ENCODE assay signal across 8 mouse cellular contexts in the genomic region with DNA sequence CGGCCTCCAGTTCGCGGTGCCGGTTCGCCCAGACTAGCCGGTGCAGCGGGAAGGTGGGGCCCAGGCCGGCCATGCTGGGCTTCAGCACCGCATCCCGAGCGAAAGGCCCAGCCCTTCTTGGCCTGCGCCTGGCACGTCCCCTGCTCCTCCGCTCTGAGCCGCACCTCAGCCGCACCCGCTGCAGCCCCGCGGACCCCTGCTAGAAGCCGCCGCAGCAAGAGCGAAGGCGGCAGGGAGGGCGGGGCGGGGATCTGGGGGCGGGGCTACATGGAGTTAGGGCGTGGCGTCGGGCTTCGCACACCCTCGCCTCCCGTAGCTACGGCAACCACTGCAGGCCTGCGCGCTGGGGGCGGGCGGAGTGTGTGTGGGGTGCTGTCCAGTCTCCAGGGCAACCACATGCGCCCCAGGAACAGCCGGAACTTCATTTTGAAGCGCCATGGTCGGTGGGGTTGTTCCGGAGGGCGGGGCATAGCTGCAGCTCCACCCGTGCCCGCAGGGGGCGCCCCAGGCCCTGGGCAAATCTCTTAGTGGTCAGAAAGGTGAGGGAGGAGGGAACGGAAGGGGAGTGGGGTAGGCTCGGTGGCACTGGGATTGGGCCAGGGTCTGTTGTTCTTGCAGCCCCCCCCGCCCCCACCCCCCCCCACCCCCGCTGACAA. TPM values are rescaled to one million over a fixed set of nuclear protein-coding genes. Genes with fewer than 3 reads are reported as not detected.
A peak's percentile ranks its signal among the peaks of the same experiment; 100 is the strongest.
DNase-seq lines count a peak whose midpoint lies in the region; ATAC-seq and TF ChIP-seq lines count a peak whose summit lies in the region.

A gene (minus strand): TSS at position 240 of the 656 bp plus-strand sequence.

- peak; percentile 97 to 98 for DNase-seq in B cell, adult 2 months
- peak; percentile 74 for DNase-seq in heart, adult 8-10 months (ENCODE audit: low spot score)
- peak; percentile 90 for DNase-seq in kidney, adult 9 months
- DNase-seq in spleen, adult 2 months (ENCODE audit: low read depth in 1 of 2, low spot score in 2 of 2): peak; percentile 86 to 91

- H3K9me3 ChIP-seq in embryonic facial prominence, embryonic 15.5 days (replicated peaks): no peaks in the 10 kb centered on the region
- H3K9me3 ChIP-seq in limb, embryonic 13.5 days: peaks cover 4% of the 10 kb centered on the region; the same call in 1 of the 2 replicates
- H3K9me3 ChIP-seq in midbrain, embryonic 15.5 days: no peaks in the 10 kb centered on the region

- H3K4me2 ChIP-seq in embryonic facial prominence, embryonic 15.5 days (replicated peaks): peak within 1 kb of the TSS; percentile 63
- peak within 1 kb of the TSS; percentile 85 for H3K4me2 ChIP-seq in limb, embryonic 13.5 days (replicated peaks)
- peak within 1 kb of the TSS; percentile 64 for H3K4me2 ChIP-seq in midbrain, embryonic 15.5 days

- WGBS in embryonic facial prominence, embryonic 15.5 days: under 1% methylated on average over 50 of the region's 50 CpGs
- WGBS in limb, embryonic 13.5 days: under 1% methylated on average over 38 of the region's 50 CpGs
- WGBS in midbrain, embryonic 15.5 days: under 1% methylated on average over 49 of the region's 50 CpGs
- WGBS in spleen, adult 2 months: 1% methylated on average over 47 of the region's 50 CpGs

- H3K27me3 ChIP-seq in embryonic facial prominence, embryonic 15.5 days: no peaks in the 10 kb centered on the region
- H3K27me3 ChIP-seq in limb, embryonic 13.5 days: no peaks in the 10 kb centered on the region
- no peaks in the 10 kb centered on the region for H3K27me3 ChIP-seq in midbrain, embryonic 15.5 days (replicated peaks)
- H3K27me3 ChIP-seq in spleen, adult 2 months (ENCODE audit: control insufficient read depth, insufficient read depth, low read length): no peaks in the 10 kb centered on the region

- TF ChIP-seq POLR2A in bone marrow macrophage, adult 2 months (IDR thresholded peaks at IDR 0.05; ENCODE audit: borderline replicate concordance, low read depth, low read length): no peak
- no peak for TF ChIP-seq POLR2A in spleen, adult 2 months (IDR thresholded peaks at IDR 0.05; ENCODE audit: low read depth, low read length)

- H3K36me3 ChIP-seq in embryonic facial prominence, embryonic 15.5 days: peaks cover 34% of the 10 kb centered on the region
- peaks cover 48% of the 10 kb centered on the region for H3K36me3 ChIP-seq in limb, embryonic 13.5 days
- H3K36me3 ChIP-seq in midbrain, embryonic 15.5 days (replicated peaks): peaks cover 17% of the 10 kb centered on the region
- H3K36me3 ChIP-seq in spleen, adult 2 months (ENCODE audit: control insufficient read depth, insufficient read depth, low read length): peaks cover 28% of the 10 kb centered on the region

- peaks cover 28% of the 10 kb centered on the region for H3K4me1 ChIP-seq in bone marrow macrophage, adult 2 months (ENCODE audit: control insufficient read depth, insufficient read depth, low read length)
- H3K4me1 ChIP-seq in embryonic facial prominence, embryonic 15.5 days: peaks cover 17% of the 10 kb centered on the region
- H3K4me1 ChIP-seq in limb, embryonic 13.5 days: peaks cover 20% of the 10 kb centered on the region
- peaks cover 22% of the 10 kb centered on the region for H3K4me1 ChIP-seq in midbrain, embryonic 15.5 days
- peaks cover 21% of the 10 kb centered on the region for H3K4me1 ChIP-seq in spleen, adult 2 months (ENCODE audit: control insufficient read depth, insufficient read depth, insufficient read length)

- peak within 1 kb of the TSS; percentile 80 for H3K4me3 ChIP-seq in bone marrow macrophage, adult 2 months (ENCODE audit: insufficient read depth, low read length)
- H3K4me3 ChIP-seq in embryonic facial prominence, embryonic 15.5 days (replicated peaks): peak within 1 kb of the TSS; percentile 50
- H3K4me3 ChIP-seq in limb, embryonic 13.5 days: peak within 1 kb of the TSS; percentile 66
- H3K4me3 ChIP-seq in midbrain, embryonic 15.5 days: peak within 1 kb of the TSS; percentile 60
- peak within 1 kb of the TSS; percentile 73 for H3K4me3 ChIP-seq in spleen, adult 2 months (ENCODE audit: extremely low read depth, insufficient read depth, insufficient read length)

- H3K9ac ChIP-seq in embryonic facial prominence, embryonic 15.5 days: peak within 1 kb of the TSS; percentile 10; the same call in 1 of the 2 replicates
- peak within 1 kb of the TSS; percentile 81 for H3K9ac ChIP-seq in limb, embryonic 13.5 days
- peak within 1 kb of the TSS; percentile 69 for H3K9ac ChIP-seq in midbrain, embryonic 15.5 days

- peak; percentile 91 for ATAC-seq in embryonic facial prominence, embryonic 15.5 days (ENCODE audit: insufficient number of reproducible peaks, low FRiP score, low TSS enrichment, low read depth)
- peak; percentile 94 for ATAC-seq in limb, embryonic 13.5 days (ENCODE audit: low FRiP score, low read depth)
- peak; percentile 93 for ATAC-seq in midbrain, embryonic 15.5 days (replicated peaks)

- H3K27ac ChIP-seq in bone marrow macrophage, adult 2 months (ENCODE audit: insufficient read depth, low read depth, low read length): peak within 1 kb of the TSS; percentile 97
- H3K27ac ChIP-seq in embryonic facial prominence, embryonic 15.5 days (replicated peaks): peak within 1 kb of the TSS; percentile 51; the same call in 1 of the 2 replicates
- peak within 1 kb of the TSS; percentile 6; the same call in 1 of the 2 replicates for H3K27ac ChIP-seq in limb, embryonic 13.5 days
- peak within 1 kb of the TSS; percentile 72 for H3K27ac ChIP-seq in midbrain, embryonic 15.5 days
- peak within 1 kb of the TSS; percentile 23 for H3K27ac ChIP-seq in spleen, adult 2 months (ENCODE audit: insufficient read depth, low read length)

- peak; percentile 44; the same call in 1 of the 2 replicates for TF ChIP-seq CTCF in bone marrow macrophage, adult 2 months (IDR thresholded peaks at IDR 0.05; ENCODE audit: low read depth, low read length)
- TF ChIP-seq CTCF in spleen, adult 2 months (IDR thresholded peaks at IDR 0.05; ENCODE audit: extremely low read depth, insufficient read depth, insufficient read length, insufficient replicate concordance): peak; percentile 92

RNA-seq across cellular contexts. Expression of the gene that starts here (rescaled TPM):
- polyA plus RNA-seq in bone marrow macrophage, adult 2 months (2012; ENCODE audit: insufficient read depth, insufficient read length, missing spikeins): 21.8 TPM in 2 replicates
- polyA plus RNA-seq in embryonic facial prominence, embryonic 15.5 days (2015; fragmentation: Nextera tagmentation; extraction: Ambion mirVana): 13.0 and 13.7 TPM in 2 replicates
- total RNA-seq in heart, adult 8-10 months (2022): 1 to 10 TPM in 1 of 4 experiments, under 1 TPM in 3; 0.59 to 2.1 (median 0.80) TPM
- polyA plus RNA-seq in limb, embryonic 13.5 days (2015; fragmentation: Nextera tagmentation; extraction: Ambion mirVana): 13.6 and 14.7 TPM in 2 replicates
- polyA plus RNA-seq in midbrain, embryonic 15.5 days (2015; fragmentation: Nextera tagmentation; extraction: Ambion mirVana): 53.9 and 57.1 TPM in 2 replicates
- polyA plus RNA-seq in spleen, adult 2 months (2012; rRNA removed): 16.1 and 17.7 TPM in 2 replicates

Comparison
In these comparisons a context has a peak if more than half of its experiments do, and no peak if none do; other contexts are left out.
1. Peak in every context shown above with its lines: DNase-seq, ATAC-seq, H3K4me3 ChIP-seq and H3K27ac ChIP-seq.
2. H3K27ac ChIP-seq: peak in every context shown above with its lines; median percentile 97 in bone marrow macrophage, adult 2 months; 72 in midbrain, embryonic 15.5 days; 51 in embryonic facial prominence, embryonic 15.5 days; 23 in spleen, adult 2 months; 6 in limb, embryonic 13.5 days.
3. H3K9ac ChIP-seq: peak in every context shown above with its lines; median percentile 81 in limb, embryonic 13.5 days; 69 in midbrain, embryonic 15.5 days; 10 in embryonic facial prominence, embryonic 15.5 days.